Mouse (Mus musculus) liver, embryonic 14.5 days (tissue): ENCODE results near the gene Sh3bgrl.

Source experiments
- CTCF ChIP-seq: IDR thresholded peaks from 2 replicates; pipeline ENCODE4 v1.5.1; 2016; ENCODE audit warnings: antibody characterized with exemption, low read depth, control low read depth
- EP300 ChIP-seq: IDR thresholded peaks from 2 replicates; pipeline ENCODE4 v1.6.1; 2016; ENCODE audit warnings: antibody characterized with exemption, low read depth

DNA sequence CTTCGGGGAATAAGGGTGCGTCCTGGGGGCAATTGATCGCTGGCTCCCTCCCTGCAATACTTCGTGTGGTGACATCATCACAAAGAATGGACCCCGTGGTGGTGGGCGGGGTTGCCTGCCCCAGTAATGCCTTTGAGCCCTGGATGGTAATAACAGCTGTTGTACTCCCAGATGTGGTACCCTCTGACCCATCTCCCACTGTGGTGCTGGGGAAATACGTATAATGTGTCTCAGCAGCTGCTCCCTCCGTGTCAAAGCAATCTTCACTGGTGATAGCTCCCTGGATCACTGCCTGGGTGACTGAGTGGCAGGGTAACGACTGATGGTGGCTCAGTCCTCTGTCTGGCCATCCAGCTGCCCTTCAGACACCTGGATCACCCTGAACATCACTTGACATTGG, 26.0 kb downstream of the Sh3bgrl start:
- TF ChIP-seq CTCF (no peak), EP300 (no peak)
